Mouse (Mus musculus): Measurements from ENCODE around the gene Irf2bpl.

DNA sequence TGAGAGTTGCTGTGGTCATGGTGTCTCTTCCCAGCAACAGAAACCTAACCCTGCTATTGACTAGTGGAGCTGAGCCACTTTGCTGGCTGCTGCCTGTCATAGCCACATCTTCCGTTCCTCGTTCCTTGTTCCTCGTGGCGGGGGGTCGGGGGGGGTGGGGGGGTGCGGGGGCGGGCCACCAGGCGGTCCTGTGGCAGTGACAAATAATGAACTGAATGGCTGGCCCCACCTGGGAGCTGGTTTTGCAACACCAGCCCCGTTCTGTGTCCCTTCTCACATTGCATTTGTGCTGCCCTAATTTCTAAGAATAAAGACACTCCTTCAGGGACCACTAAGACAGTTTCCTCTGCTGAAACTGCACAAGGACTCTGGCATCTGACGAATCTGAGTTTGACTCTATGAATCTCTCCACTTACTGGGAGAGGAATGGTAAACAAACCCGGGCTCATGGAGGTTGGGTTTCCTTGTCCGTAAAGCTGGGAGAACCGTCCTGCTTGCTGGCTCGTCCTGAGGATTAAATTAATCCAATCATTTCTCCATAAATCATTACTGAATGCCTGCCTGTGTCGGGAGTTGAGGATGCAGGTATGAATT, 41.6 kb downstream of the Irf2bpl start:
- TF ChIP-seq CTCF (IDR thresholded peaks at IDR 0.05; ENCODE audit: insufficient read depth, low read length), result no peak
- TF ChIP-seq POLR2A (IDR thresholded peaks at IDR 0.05; ENCODE audit: borderline replicate concordance, extremely low read depth, low read depth, low read length), result no peak

Data from lung, adult 2 months (tissue).